In the genomic region with DNA sequence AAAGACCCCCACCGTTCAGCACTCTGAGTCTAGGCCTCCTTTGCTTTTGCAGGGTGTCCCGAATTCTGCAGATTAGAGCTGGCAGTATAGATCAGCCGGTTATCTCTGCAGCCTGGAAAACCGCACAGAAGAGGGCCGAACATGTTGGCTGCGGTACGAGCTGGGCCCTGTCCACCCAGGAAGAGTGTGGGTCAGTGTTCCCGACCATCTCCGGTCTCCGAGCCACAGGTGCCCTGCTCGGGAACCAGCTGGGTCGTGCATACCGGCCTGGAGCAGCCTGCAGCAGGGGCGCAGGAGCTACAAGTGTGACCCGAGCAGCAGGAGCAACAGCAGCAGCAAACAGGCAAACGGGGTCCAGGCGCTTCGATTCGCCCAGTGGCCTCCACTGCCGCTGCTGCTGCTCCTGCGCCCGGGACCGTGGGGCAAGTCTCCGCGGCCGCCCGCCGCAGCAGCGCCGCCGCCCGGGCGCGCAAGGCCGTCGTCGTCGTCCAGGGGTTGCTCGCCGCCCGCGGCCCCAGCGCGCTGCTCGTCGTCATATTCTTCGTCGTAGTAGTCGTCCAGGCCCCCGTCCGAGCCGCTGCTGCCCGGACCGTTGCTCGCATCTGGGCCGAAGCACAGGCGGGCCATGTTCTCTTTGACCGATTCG, we compare ENCODE assay signal across 7 mouse cellular contexts. TPM values are rescaled to one million over a fixed set of nuclear protein-coding genes. Genes with fewer than 3 reads are reported as not detected.
A peak's percentile ranks its signal among the peaks of the same experiment; 100 is the strongest.
DNase-seq lines count a peak whose midpoint lies in the region; ATAC-seq and TF ChIP-seq lines count a peak whose summit lies in the region.

No protein-coding gene starts in this region.

- DNase-seq in testis, postnatal 10 days (ENCODE audit: low spot score), result no peak
- DNase-seq in gastrocnemius, postnatal 4 days (ENCODE audit: low spot score in 2 of 2), result peak; percentile 36 to 51
- peak; percentile 73 for DNase-seq in kidney, adult 2 months
- DNase-seq in liver, postnatal 0 days, result peak; percentile 22

- WGBS in kidney, adult 2 months, result 1% methylated on average over 59 of the region's 59 CpGs
- WGBS in liver, postnatal 0 days (ENCODE audit: insufficient replicate concordance), result 1% methylated on average over 53 of the region's 59 CpGs
- WGBS in stomach, embryonic 14.5 days, result under 1% methylated on average over 59 of the region's 59 CpGs

- ATAC-seq in liver, postnatal 0 days, result no peak
- ATAC-seq in stomach, embryonic 14.5 days (ENCODE audit: insufficient number of reproducible peaks, insufficient read depth, low FRiP score, low read depth), result no peak

- no peak for TF ChIP-seq CTCF in testis, adult 2 months (IDR thresholded peaks at IDR 0.05; ENCODE audit: control insufficient read depth, insufficient read depth, insufficient replicate concordance, low read depth, low read length)
- no peak for TF ChIP-seq CTCF in cortical plate, adult 2 months (IDR thresholded peaks at IDR 0.05; ENCODE audit: extremely low read depth, insufficient read depth, low read length)
- 0 out of 2 replicates have a peak, but pooled peaks have one; percentile 2 for TF ChIP-seq CTCF in kidney, adult 2 months (conservative IDR thresholded peaks at IDR 0.05; ENCODE audit: insufficient read depth, insufficient read length, low read depth, low read length)
- TF ChIP-seq CTCF in liver, postnatal 0 days (IDR thresholded peaks at IDR 0.05; ENCODE audit: low read depth), result no peak

- no peaks in the 10 kb centered on the region for H3K27me3 ChIP-seq in testis, adult 2 months (ENCODE audit: control insufficient read depth, insufficient read depth, low read length)
- H3K27me3 ChIP-seq in kidney, adult 2 months (replicated peaks; ENCODE audit: control insufficient read depth, insufficient read depth, low read length), result no peaks in the 10 kb centered on the region
- H3K27me3 ChIP-seq in liver, postnatal 0 days (ENCODE audit: insufficient read depth, low read length), result peaks cover 69% of the 10 kb centered on the region
- no peaks in the 10 kb centered on the region for H3K27me3 ChIP-seq in stomach, embryonic 14.5 days (ENCODE audit: control insufficient read depth, insufficient read depth, low read length)

- peak overlapping the region; percentile 76 for H3K4me3 ChIP-seq in testis, adult 2 months (ENCODE audit: control insufficient read depth, low read depth, low read length)
- H3K4me3 ChIP-seq in cortical plate, adult 2 months (ENCODE audit: insufficient read depth, low read length), result peak overlapping the region; percentile 38
- H3K4me3 ChIP-seq in kidney, adult 2 months (ENCODE audit: insufficient read depth, low read depth, low read length), result peak overlapping the region; percentile 80
- H3K4me3 ChIP-seq in liver, postnatal 0 days (ENCODE audit: low read depth, low read length), result peak overlapping the region; percentile 52
- H3K4me3 ChIP-seq in stomach, embryonic 14.5 days (ENCODE audit: low read depth, low read length), result peak overlapping the region; percentile 85

- H3K4me1 ChIP-seq in testis, adult 2 months (ENCODE audit: control insufficient read depth, insufficient read depth, low read length), result peaks cover 15% of the 10 kb centered on the region
- no peaks in the 10 kb centered on the region for H3K4me1 ChIP-seq in cortical plate, adult 2 months (ENCODE audit: control insufficient read depth, insufficient read depth, low read length)
- H3K4me1 ChIP-seq in kidney, adult 2 months (ENCODE audit: control insufficient read depth, insufficient read depth, low read length), result peaks cover 7% of the 10 kb centered on the region
- H3K4me1 ChIP-seq in liver, postnatal 0 days (ENCODE audit: insufficient read depth), result peaks cover 11% of the 10 kb centered on the region; the same call in 1 of the 2 replicates
- H3K4me1 ChIP-seq in stomach, embryonic 14.5 days (ENCODE audit: control insufficient read depth, insufficient read depth, low read length), result peaks cover 10% of the 10 kb centered on the region

- H3K36me3 ChIP-seq in testis, adult 2 months (ENCODE audit: control insufficient read depth, insufficient read depth, low read length), result no peaks in the 10 kb centered on the region
- no peaks in the 10 kb centered on the region for H3K36me3 ChIP-seq in kidney, adult 2 months (ENCODE audit: control insufficient read depth, insufficient read depth, low read length)
- no peaks in the 10 kb centered on the region for H3K36me3 ChIP-seq in liver, postnatal 0 days (replicated peaks; ENCODE audit: insufficient read depth, low read length)
- no peaks in the 10 kb centered on the region; the same call in 1 of the 2 replicates for H3K36me3 ChIP-seq in stomach, embryonic 14.5 days (ENCODE audit: control insufficient read depth, insufficient read depth, low read length)

- TF ChIP-seq EP300 in liver, postnatal 0 days (IDR thresholded peaks at IDR 0.05; ENCODE audit: low read depth), result no peak

- H3K27ac ChIP-seq in testis, adult 2 months (ENCODE audit: control insufficient read depth, insufficient read depth, low read depth, low read length), result peak overlapping the region; percentile 22; the same call in 1 of the 2 replicates
- peak overlapping the region; percentile 9; the same call in 1 of the 2 replicates for H3K27ac ChIP-seq in cortical plate, adult 2 months (ENCODE audit: insufficient read depth, low read length)
- peak overlapping the region; percentile 93 for H3K27ac ChIP-seq in kidney, adult 2 months (ENCODE audit: insufficient read depth, low read depth, low read length)
- no peak overlapping the region for H3K27ac ChIP-seq in liver, postnatal 0 days (ENCODE audit: low read depth)
- peak overlapping the region; percentile 99 for H3K27ac ChIP-seq in stomach, embryonic 14.5 days (ENCODE audit: low read length)

- peak overlapping the region; percentile 31; the same call in 1 of the 2 replicates for H3K9ac ChIP-seq in liver, postnatal 0 days (replicated peaks)
- peak overlapping the region; percentile 99 for H3K9ac ChIP-seq in stomach, embryonic 14.5 days (replicated peaks; ENCODE audit: low read depth, low read length)

- H3K4me2 ChIP-seq in liver, postnatal 0 days (ENCODE audit: low read depth, low read length), result peak overlapping the region; percentile 78
- peak overlapping the region; percentile 49 for H3K4me2 ChIP-seq in stomach, embryonic 14.5 days (replicated peaks; ENCODE audit: low read depth, low read length)

- no peaks in the 10 kb centered on the region for H3K9me3 ChIP-seq in liver, postnatal 0 days (ENCODE audit: low read length)
- no peaks in the 10 kb centered on the region for H3K9me3 ChIP-seq in stomach, embryonic 14.5 days (ENCODE audit: control insufficient read depth, low read depth, low read length)

- no peak for TF ChIP-seq POLR2A in testis, adult 2 months (IDR thresholded peaks at IDR 0.05; ENCODE audit: control insufficient read depth, low read depth, low read length)
- no peak for TF ChIP-seq POLR2A in cortical plate, adult 2 months (IDR thresholded peaks at IDR 0.05; ENCODE audit: extremely low read depth, insufficient read depth, low read length)
- TF ChIP-seq POLR2A in kidney, adult 2 months (IDR thresholded peaks at IDR 0.05; ENCODE audit: low read depth, low read length), result no peak

RNA-seq across cellular contexts. Expression of gene Gas1, which starts 1.6 kb away (rescaled TPM):
- polyA plus RNA-seq in testis, adult 2 months (2012; rRNA removed), result 2.5 and 6.9 TPM in 2 replicates
- polyA plus RNA-seq in cortical plate, adult 2 months (2012; rRNA removed), result 9.3 and 10.3 TPM in 2 replicates
- total RNA-seq in gastrocnemius, postnatal 4 days (2021), result 100 to 1,000 TPM; 110 to 125 TPM
- 31.1 and 53.9 TPM in 2 replicates for polyA plus RNA-seq in kidney, adult 2 months (2012; rRNA removed)
- 3.1 and 4.0 TPM in 2 replicates for polyA plus RNA-seq in liver, postnatal 0 days (2015; fragmentation: Nextera tagmentation; extraction: Ambion mirVana)
- polyA plus RNA-seq in stomach, embryonic 14.5 days (2014; fragmentation: Nextera tagmentation; extraction: Ambion mirVana), result 82.3 and 109 TPM in 2 replicates
